Mouse (Mus musculus) right cerebral cortex, adult 18-20 months (tissue): Measurements from ENCODE around the gene Ldah.

ENCODE experiments used
- DNase-seq: peaks from one replicate; pipeline ENCODE4 v3.0.0; 2022; ENCODE audit warnings: mixed read lengths

Ldah gene

DNA sequence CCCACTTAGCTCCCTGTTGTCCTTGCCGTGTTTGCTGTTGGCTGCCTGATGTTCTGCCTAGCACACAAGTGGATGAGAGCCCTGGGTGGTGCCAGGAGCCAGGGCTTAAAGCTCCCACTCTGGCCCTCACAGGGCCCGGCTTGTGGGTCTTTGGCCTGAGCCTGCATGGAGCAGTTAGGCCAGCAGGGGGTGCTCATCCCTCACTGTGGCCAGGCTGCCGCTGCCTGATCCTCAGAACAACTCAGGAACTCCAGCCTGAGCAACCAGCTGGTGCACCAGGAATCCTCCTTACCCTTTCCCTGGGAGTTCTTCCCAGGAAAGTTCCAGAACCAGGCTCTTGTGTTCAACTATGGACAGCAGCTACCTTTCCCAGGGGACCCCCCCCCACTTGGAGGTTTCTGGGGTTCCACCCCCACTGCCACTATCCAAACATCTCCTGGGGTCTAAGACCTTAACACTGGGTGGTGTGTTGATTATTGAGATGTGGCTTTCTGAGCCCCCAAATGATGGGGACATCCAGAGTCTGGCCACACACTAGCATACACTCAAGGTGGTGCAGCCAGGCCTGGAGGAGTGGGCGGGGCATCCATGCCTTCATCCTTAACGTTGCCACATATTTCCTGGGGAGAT is 112.3 kb downstream of the Ldah start:
- peak; percentile 84 for DNase-seq

DNA sequence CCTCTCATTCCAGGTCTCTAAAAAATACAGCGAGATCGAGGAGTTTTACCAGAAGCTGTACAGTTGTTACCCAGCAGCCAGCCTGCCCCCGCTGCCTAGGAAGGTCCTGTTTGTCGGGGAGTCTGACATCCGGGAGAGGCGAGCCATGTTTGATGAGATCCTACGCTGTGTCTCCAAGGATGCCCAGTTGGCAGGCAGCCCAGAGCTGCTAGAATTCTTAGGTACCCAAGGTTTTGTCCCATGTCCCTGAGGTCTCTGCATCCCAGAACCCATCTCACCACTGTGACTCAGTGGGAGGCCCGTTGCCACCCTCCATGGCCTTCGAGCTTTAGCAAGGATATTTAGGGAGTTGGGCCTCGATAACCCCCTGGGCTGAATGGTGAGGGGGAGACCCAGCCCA is 113.6 kb downstream of the Ldah start:
- DNase-seq: no peak

DNA sequence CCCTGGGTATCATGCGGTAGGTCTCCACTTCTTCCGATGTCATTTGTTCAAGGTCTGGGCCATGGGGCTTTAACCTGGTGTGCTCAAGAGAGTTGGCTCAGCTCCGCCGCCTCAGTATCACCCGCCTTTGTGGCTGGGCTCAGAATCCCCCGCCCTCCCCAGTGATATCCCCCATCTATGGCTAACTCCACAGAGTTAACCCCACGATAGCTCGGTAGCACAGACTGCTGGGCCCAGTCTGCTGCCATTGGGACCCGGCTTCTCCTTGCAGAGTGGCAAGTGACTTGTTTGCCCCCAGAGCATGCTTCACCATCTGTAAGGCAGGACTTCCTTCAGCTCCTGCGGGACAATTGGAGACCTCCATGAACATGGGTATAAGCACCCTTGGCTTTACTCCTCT is 116.2 kb downstream of the Ldah start:
- DNase-seq: no peak

DNA sequence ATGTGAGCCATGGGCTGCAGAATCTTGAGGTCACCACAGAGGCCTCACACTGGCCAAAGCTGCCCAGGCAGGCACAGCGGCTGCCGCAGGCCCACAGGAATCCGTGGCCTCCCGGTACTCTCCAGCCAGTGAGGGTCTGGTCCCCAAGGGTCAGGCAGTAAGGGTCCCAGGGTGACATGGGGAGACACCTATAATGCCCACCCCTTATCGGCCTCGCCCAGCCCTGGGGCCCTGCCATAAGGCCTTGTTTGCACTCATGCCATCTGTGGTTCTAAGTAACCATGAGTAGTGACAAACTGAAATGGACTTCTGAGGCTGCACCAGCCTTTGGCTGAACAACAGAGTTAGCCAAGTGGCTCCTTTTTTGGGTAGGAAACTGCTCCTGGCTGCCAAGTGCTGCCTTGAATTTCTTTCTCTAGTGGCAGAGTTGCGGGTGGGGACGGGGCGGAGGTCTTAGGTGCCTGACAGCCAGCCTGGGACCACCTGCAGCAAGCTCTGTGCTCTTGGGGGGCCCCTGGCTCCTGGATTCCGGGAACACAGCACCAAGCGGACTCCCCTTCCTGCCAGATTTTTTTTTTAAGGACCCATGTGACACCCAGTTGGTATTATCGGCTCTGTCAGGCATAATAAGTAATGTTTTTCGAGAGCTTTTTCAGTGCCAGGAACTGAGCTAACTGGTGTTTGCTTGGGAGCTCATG is 117.5 kb downstream of the Ldah start:
- no peak for DNase-seq

DNA sequence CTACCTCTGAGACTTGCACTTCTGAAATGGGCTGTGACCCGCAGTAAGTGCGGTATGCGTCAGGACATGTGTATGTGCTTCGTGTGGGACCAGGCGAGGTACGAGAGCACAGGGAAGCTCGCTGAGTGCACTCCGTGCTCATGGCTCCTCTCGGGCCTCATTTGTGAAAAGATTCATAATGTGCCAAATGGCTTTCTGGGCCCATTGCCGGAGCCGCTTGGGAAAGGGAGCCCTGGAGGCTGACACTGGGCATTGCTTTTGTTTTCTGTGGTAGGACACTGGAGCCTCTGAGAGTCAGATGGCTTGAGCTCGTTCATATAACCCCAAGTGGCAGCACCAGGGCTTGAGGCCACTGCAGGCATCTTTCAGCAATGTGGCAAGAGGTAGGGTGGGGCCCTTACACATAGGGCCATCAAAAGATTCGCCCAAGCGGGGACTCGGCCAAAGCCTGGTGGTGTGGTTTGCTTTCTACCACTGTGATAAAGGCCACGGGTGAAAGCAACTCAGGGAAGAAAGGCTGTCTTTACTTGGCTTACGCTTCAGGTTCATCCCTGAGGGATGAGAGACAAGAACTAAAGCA is 118.1 kb downstream of the Ldah start:
- peak; percentile 74 for DNase-seq

DNA sequence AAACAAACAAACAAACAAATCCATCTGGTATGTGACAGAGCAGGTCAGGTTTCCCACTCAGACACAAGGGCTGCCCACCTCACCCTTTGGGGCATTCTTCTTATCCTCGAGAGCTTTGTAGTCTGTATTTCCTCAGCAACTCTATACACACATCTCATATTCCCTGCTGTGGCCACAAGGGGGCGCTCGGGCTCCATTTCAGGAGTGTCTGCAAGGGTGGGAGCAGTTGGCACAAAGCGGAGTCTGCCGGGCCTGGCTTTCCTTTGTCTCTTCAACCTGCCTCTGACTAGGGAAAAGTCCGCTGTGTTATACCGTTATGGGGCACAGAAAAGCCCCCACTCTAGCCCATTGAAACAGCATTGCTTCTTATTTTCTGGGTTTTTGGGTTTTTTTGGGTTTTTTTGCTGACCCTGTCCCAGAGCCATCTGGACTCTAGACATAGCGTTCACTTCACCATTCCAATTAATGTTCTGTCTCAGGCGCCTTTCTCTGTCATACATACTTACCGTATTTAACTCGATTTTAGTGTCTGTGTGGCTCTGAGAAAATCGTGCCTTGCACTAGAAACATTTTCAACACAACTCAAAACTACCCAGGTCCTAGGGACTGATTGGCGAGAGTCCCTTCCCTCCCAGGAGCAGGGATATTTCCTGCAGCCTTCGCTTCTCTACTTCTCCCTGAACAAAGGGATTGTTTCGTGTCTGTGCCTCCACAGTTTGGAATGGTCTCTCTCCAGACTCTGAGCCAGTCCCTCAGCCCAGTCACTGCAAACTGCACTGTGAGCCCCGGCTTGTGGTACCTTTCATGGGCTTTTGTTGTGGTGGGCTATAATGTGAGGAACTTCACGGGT is 119.1 kb downstream of the Ldah start:
- DNase-seq: peak; percentile 95

DNA sequence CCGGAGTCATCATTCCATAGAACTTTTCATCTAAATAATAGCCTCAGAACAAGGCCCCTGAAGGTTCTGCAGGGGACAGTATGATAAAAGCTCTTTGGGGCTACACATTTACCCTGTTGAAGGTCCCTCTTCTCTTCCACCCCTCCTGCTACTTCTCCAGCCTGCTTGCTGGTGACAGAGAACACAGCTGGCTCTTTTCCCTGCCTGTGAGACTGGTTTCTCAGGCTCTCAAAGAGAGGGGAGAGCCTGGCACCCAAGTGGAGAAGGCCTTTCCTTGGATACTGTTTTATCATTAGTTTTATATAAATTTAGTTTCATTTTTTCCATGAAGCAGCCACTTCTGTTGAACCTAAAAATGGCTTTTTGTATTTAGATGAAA is 119.8 kb downstream of the Ldah start:
- no peak for DNase-seq

DNA sequence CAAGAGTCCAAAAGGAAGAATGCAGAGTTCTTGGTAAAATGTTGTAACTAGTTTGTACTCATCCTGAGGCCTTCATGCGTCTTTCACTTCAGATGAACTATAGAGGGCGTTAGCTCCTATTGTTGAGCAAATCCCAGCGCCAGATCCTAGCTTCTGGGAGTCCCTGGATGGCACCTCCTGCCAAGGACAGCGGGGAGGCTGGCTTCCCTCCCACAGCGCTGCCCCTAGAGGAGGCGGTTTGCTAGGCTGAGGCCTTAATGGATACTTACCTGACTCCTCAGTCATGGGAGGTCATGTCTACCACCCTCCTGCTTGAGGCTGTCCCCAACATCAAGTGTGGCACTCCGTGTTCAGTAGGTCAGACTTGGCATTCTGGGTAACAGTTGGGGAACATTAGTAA is 121.3 kb downstream of the Ldah start:
- DNase-seq: no peak

DNA sequence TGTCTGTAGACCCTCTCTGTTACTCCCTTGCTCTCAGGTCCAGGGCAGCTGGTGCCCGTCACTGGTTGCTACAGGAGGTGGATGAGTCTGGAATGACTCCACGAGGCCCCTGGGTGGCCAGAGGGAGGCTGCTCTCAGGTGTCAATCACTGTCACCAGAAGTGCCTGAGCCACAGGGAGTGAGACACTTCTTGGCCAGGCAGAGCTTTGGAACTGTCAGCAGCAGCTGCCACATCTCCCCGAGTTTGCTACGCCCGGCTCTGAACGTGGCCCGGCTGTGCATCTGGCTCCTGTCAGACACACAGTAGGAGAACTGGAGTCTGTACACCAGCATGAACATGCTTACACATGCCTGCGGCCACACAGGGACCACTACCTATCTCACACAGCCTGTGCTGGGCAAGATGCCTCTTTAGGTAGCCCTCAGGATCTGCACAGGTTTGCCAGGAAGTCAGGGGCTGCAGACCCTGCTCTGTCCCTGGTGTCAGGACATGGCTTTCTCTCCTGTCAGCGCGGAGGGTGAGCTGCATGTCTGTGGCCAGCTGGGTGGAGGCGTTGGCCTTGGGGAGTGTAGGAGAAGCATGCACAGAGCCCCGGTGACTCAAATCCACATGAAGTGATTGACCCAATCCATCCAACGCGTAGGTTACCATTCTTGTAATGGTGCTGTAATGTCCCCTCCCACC is 123.7 kb downstream of the Ldah start:
- DNase-seq: no peak

DNA sequence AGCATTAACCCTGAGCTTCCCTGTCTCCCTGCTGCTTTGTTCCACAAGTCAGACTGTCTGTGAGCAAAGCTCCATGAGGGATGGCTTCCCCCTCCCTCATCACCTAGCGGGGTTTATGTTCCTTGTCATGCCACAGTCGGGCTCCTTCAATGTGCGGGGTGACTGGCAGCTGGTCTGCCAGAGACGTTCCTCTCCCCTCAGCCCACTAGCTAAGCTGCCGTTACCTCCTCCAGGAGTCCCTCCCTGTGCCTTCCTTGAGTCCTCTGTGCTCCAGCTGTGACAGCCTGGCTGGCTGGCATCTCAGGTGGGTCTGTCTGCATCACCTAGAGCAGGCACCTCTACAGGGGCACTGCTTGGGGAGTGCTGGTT is 124.3 kb downstream of the Ldah start:
- DNase-seq: no peak

DNA sequence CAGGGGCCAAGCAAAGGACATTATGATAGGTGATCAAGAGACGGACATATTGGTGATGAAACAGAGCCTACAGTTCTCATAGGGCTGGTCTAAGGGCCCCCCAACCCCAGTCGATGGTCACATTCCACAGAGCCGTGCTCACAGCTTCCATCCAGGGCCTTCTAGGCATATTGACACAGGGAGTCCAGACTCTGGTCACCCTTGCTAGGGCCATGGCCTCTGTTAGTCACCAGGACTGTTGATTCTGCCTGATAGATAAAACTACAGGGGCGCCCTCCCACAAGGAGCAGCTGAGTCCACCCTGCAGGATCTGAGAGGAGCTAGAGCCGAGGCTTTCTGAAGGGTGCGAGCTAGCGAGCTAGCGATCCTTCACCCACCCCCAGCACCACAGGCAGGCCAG is 125.7 kb downstream of the Ldah start:
- no peak for DNase-seq

DNA sequence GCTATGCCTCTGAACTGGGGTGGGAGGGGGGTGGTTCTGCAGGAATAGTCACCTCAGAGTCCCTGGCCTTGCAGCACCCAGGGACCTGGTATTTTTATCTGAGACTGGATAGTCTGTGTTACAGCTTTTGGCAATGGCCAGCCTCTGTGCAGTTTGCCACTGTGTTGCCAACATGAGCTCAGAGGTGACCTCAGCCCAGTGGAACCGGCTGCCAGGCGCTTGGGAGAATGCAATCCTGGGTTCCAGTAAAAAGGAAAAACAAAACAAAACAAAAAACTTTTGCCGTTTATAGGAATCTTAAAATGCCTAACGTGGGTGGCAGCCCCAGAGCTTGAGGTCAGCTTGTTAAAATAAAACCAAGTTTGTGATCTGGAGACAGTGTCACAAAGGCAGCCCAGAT is 126.4 kb downstream of the Ldah start:
- no peak for DNase-seq
